Mouse (Mus musculus) CD4-positive, CD25-positive, alpha-beta regulatory T cell, adult 4 months (primary cell): ENCODE data around the gene Tmco3. TPM values are rescaled to one million over a fixed set of nuclear protein-coding genes. Genes with fewer than 3 reads are reported as not detected.

ENCODE experiments used
- ATAC-seq: one replicate; pipeline ENCODE4 v1.8.0; 2017
- polyA plus RNA-seq, 2 experiments: library from polyadenylated mRNA; unstranded; fragments of 100-300 nt; shearing (Covaris generic); gene quantifications; one replicate each; pipeline ENCODE4 v1.2.1; 2017

Tmco3 gene
- polyA plus RNA-seq, result 10 to 100 TPM; 26.8 to 32.8 TPM

GRCm38 (mm10) chr8:13287692-13288623 is at the start of gene Tmco3, which contains the start of gene Dcun1d2:
Gene Tmco3, plus strand, starts transcription at chr8:13288190.
Gene Dcun1d2, minus strand, starts transcription at chr8:13288131.
- ATAC-seq, result peak; percentile 86

- ATAC-seq, result no peak
These were observed 47.9 kb upstream of the Tmco3 start for GRCm38 (mm10) chr8:13240055-13240454.

GRCm38 (mm10) chr8:13240691-13241090 is 47.3 kb upstream of the Tmco3 start:
- ATAC-seq, result no peak

GRCm38 (mm10) chr8:13242985-13243870 is 44.8 kb upstream of the Tmco3 start:
- ATAC-seq, result no peak

- no peak for ATAC-seq
These were observed 43.6 kb upstream of the Tmco3 start for GRCm38 (mm10) chr8:13244343-13244880.

GRCm38 (mm10) chr8:13252837-13253236 is 35.2 kb upstream of the Tmco3 start:
- ATAC-seq, result no peak

GRCm38 (mm10) chr8:13253413-13253812 is 34.6 kb upstream of the Tmco3 start:
- no peak for ATAC-seq

- ATAC-seq, result peak; percentile 69
These were observed 34.0 kb upstream of the Tmco3 start, which contains the start of gene Adprhl1 for GRCm38 (mm10) chr8:13254019-13254418. Gene Adprhl1, minus strand, starts transcription at chr8:13254162.

GRCm38 (mm10) chr8:13263376-13263775 is 24.6 kb upstream of the Tmco3 start:
- peak; percentile 64 for ATAC-seq

- ATAC-seq, result no peak
These were observed 20.4 kb upstream of the Tmco3 start for GRCm38 (mm10) chr8:13267566-13267965.

GRCm38 (mm10) chr8:13272834-13273233 is 15.2 kb upstream of the Tmco3 start:
- no peak for ATAC-seq

- ATAC-seq, result no peak
These were observed 11.0 kb upstream of the Tmco3 start for GRCm38 (mm10) chr8:13276941-13277447.

- ATAC-seq, result no peak
These were observed 4.8 kb upstream of the Tmco3 start for GRCm38 (mm10) chr8:13283200-13283599.

GRCm38 (mm10) chr8:13287304-13287691 is 692 bp upstream of the Tmco3 start:
- ATAC-seq, result peak; percentile 67

- no peak for ATAC-seq
These were observed 656 bp downstream of the Tmco3 start for GRCm38 (mm10) chr8:13288646-13289045.

GRCm38 (mm10) chr8:13292364-13292763 is 4.4 kb downstream of the Tmco3 start:
- peak; percentile 24 for ATAC-seq

- ATAC-seq, result peak; percentile 75
These were observed 5.9 kb downstream of the Tmco3 start for GRCm38 (mm10) chr8:13293677-13294470.

- ATAC-seq, result no peak
These were observed 11.6 kb downstream of the Tmco3 start for GRCm38 (mm10) chr8:13299571-13299970.

- ATAC-seq, result no peak
These were observed 13.0 kb downstream of the Tmco3 start for GRCm38 (mm10) chr8:13301036-13301435.

- no peak for ATAC-seq
These were observed 17.5 kb downstream of the Tmco3 start for GRCm38 (mm10) chr8:13305459-13305858.

- ATAC-seq, result no peak
These were observed 17.9 kb downstream of the Tmco3 start for GRCm38 (mm10) chr8:13305884-13306283.
